Mouse (Mus musculus): ENCODE results near the gene Rufy2. TPM values are rescaled to one million over a fixed set of nuclear protein-coding genes. Genes with fewer than 3 reads are reported as not detected.

Rufy2 gene
- total and polyA plus RNA-seq, 2 experiments: 0.78 to 3.8 TPM

GRCm38 (mm10) chr10:62963956-62964355, 16.1 kb upstream of the Rufy2 start:
- no peaks in the 10 kb centered on the region for H3K79me2 ChIP-seq (ENCODE audit: control insufficient read depth, insufficient read depth, low read length)
- no peaks in the 10 kb centered on the region for H3K27me3 ChIP-seq (ENCODE audit: control insufficient read depth, insufficient read depth, low read length)
- WGBS: 55% methylated on average over 7 of the region's 7 CpGs
- no peak overlapping the region for H3K4me3 ChIP-seq (ENCODE audit: insufficient read depth, low read depth, low read length)
- no peak overlapping the region for H3K27ac ChIP-seq (replicated peaks; ENCODE audit: insufficient read depth, low read depth, low read length)
- DNase-seq (ENCODE audit: extremely low read depth, low read depth, low spot score): peak; percentile 61
- H3K36me3 ChIP-seq (ENCODE audit: control insufficient read depth, insufficient read depth, low read length): peaks cover 23% of the 10 kb centered on the region; the same call in 1 of the 2 replicates
- no peak overlapping the region for H3K9ac ChIP-seq (ENCODE audit: low read depth, low read length)
- peaks cover 10% of the 10 kb centered on the region for H3K4me1 ChIP-seq (ENCODE audit: control insufficient read depth, insufficient read depth, low read length)
- TF ChIP-seq CTCF (IDR thresholded peaks at IDR 0.05; ENCODE audit: low read depth, low read length): no peak
- no peak for TF ChIP-seq POLR2A (IDR thresholded peaks at IDR 0.05; ENCODE audit: extremely low read depth, insufficient read depth, low read length)

DNA sequence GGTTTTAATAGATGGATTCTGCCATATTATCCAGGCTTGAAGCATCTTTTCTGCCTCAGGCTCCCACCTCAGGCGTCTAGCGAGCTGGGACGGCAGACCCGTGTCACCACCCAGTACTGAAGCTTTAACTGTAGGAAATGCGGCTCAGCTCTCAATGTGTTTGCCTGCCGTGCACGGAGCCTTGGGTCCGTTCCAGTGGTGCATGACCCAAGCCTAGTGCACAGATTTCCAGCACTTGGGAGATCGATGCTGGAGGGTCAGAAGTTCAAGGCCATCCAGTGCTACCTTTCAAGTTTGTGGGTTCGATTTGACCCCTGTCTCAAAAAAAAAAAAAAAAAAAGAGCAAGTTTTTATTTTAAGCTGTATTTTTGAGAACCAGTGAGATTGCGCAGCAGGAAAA, 14.2 kb upstream of the Rufy2 start:
- 30% methylated on average over 11 of the region's 11 CpGs for WGBS
- Histone ChIP-seq H3K9ac (ENCODE audit: low read depth, low read length) (no peak overlapping the region), H3K27ac (replicated peaks; ENCODE audit: insufficient read depth, low read depth, low read length) (peak overlapping the region; percentile 74), H3K27me3 (ENCODE audit: control insufficient read depth, insufficient read depth, low read length) (no peaks in the 10 kb centered on the region), H3K36me3 (ENCODE audit: control insufficient read depth, insufficient read depth, low read length) (peaks cover 11% of the 10 kb centered on the region; the same call in 1 of the 2 replicates), H3K79me2 (ENCODE audit: control insufficient read depth, insufficient read depth, low read length) (peaks cover 7% of the 10 kb centered on the region; the same call in 1 of the 2 replicates), H3K4me3 (ENCODE audit: insufficient read depth, low read depth, low read length) (no peak overlapping the region), H3K4me1 (ENCODE audit: control insufficient read depth, insufficient read depth, low read length) (peaks cover 13% of the 10 kb centered on the region)
- DNase-seq (ENCODE audit: extremely low read depth, low read depth, low spot score): peak; percentile 96
- TF ChIP-seq POLR2A (IDR thresholded peaks at IDR 0.05; ENCODE audit: extremely low read depth, insufficient read depth, low read length) (no peak), CTCF (IDR thresholded peaks at IDR 0.05; ENCODE audit: low read depth, low read length) (no peak)

GRCm38 (mm10) chr10:62966291-62966690, 13.7 kb upstream of the Rufy2 start:
- Histone ChIP-seq H3K4me1 (ENCODE audit: control insufficient read depth, insufficient read depth, low read length) (peaks cover 15% of the 10 kb centered on the region), H3K27ac (replicated peaks; ENCODE audit: insufficient read depth, low read depth, low read length) (peak overlapping the region; percentile 74), H3K9ac (ENCODE audit: low read depth, low read length) (peak overlapping the region; percentile 2; the same call in 1 of the 2 replicates), H3K36me3 (ENCODE audit: control insufficient read depth, insufficient read depth, low read length) (peaks cover 9% of the 10 kb centered on the region; the same call in 1 of the 2 replicates), H3K79me2 (ENCODE audit: control insufficient read depth, insufficient read depth, low read length) (peaks cover 7% of the 10 kb centered on the region; the same call in 1 of the 2 replicates), H3K4me3 (ENCODE audit: insufficient read depth, low read depth, low read length) (no peak overlapping the region), H3K27me3 (ENCODE audit: control insufficient read depth, insufficient read depth, low read length) (no peaks in the 10 kb centered on the region)
- no peak for TF ChIP-seq CTCF (IDR thresholded peaks at IDR 0.05; ENCODE audit: low read depth, low read length)
- no peak for TF ChIP-seq POLR2A (IDR thresholded peaks at IDR 0.05; ENCODE audit: extremely low read depth, insufficient read depth, low read length)
- DNase-seq (ENCODE audit: extremely low read depth, low read depth, low spot score): peak; percentile 66
- 31% methylated on average over 15 of the region's 15 CpGs for WGBS

DNA sequence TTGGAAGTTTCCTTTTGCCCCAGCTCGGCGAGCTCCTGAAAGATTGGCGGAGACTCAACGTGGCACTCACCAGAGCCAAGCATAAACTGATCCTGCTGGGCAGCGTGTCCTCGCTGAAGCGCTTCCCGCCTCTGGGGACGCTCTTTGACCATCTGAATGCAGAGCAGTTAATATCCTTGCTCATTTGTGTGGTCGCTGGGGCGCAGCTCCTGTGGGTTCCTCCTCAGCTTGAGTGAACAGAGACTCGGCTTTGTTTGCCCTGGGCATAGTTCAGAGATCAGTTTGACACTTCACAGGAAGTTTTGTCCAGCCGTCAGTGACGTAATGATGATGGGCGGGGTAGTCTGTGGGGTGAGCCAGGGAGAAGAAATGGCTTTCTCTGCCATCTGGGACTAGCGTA, 8.2 kb upstream of the Rufy2 start:
- peaks cover 2% of the 10 kb centered on the region; the same call in 1 of the 2 replicates for H3K36me3 ChIP-seq (ENCODE audit: control insufficient read depth, insufficient read depth, low read length)
- peak overlapping the region; percentile 84 for H3K27ac ChIP-seq (replicated peaks; ENCODE audit: insufficient read depth, low read depth, low read length)
- peak overlapping the region; percentile 27 for H3K9ac ChIP-seq (ENCODE audit: low read depth, low read length)
- H3K27me3 ChIP-seq (ENCODE audit: control insufficient read depth, insufficient read depth, low read length): no peaks in the 10 kb centered on the region
- WGBS: 20% methylated on average over 16 of the region's 16 CpGs
- H3K79me2 ChIP-seq (ENCODE audit: control insufficient read depth, insufficient read depth, low read length): peaks cover 7% of the 10 kb centered on the region; the same call in 1 of the 2 replicates
- peak; percentile 93 for DNase-seq (ENCODE audit: extremely low read depth, low read depth, low spot score)
- H3K4me3 ChIP-seq (ENCODE audit: insufficient read depth, low read depth, low read length): peak overlapping the region; percentile 54
- TF ChIP-seq CTCF (IDR thresholded peaks at IDR 0.05; ENCODE audit: low read depth, low read length): peak; percentile 63
- peak; percentile 25; the same call in 1 of the 2 replicates for TF ChIP-seq POLR2A (IDR thresholded peaks at IDR 0.05; ENCODE audit: extremely low read depth, insufficient read depth, low read length)
- H3K4me1 ChIP-seq (ENCODE audit: control insufficient read depth, insufficient read depth, low read length): peaks cover 6% of the 10 kb centered on the region

DNA sequence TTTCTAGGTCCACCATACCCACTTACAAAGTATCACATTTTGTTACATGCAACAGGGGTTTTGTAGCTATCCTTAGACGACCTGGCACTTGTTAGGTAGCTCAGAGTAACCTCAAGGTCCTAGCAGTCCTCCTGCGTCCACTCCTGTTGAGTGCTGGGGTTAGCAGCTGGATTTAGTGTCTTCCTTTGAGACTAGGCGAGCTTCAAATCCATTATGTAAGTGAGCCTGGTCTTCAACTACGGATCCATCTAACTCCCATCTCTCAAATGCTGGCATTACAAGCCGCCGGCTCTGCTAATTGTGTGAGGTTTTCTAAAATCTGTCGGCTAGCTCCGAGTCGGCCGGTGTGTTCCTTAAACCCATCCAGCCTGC, 370 bp upstream of the Rufy2 start:
- TF ChIP-seq CTCF (IDR thresholded peaks at IDR 0.05; ENCODE audit: low read depth, low read length): no peak
- TF ChIP-seq POLR2A (IDR thresholded peaks at IDR 0.05; ENCODE audit: extremely low read depth, insufficient read depth, low read length): no peak
- H3K27me3 ChIP-seq (ENCODE audit: control insufficient read depth, insufficient read depth, low read length): no peaks in the 10 kb centered on the region
- no peak for DNase-seq (ENCODE audit: extremely low read depth, low read depth, low spot score)
- no peaks in the 10 kb centered on the region for H3K36me3 ChIP-seq (ENCODE audit: control insufficient read depth, insufficient read depth, low read length)
- WGBS: 23% methylated on average over 10 of the region's 10 CpGs
- no peak overlapping the region for H3K9ac ChIP-seq (ENCODE audit: low read depth, low read length)
- H3K4me3 ChIP-seq (ENCODE audit: insufficient read depth, low read depth, low read length): peak overlapping the region; percentile 92
- 0 out of 2 replicates have a peak, but pooled peaks cover 3% of the 10 kb centered on the region for H3K79me2 ChIP-seq (ENCODE audit: control insufficient read depth, insufficient read depth, low read length)
- H3K27ac ChIP-seq (replicated peaks; ENCODE audit: insufficient read depth, low read depth, low read length): no peak overlapping the region
- peaks cover 4% of the 10 kb centered on the region for H3K4me1 ChIP-seq (ENCODE audit: control insufficient read depth, insufficient read depth, low read length)

GRCm38 (mm10) chr10:62984072-62984471, 4.0 kb downstream of the Rufy2 start:
- no peak for TF ChIP-seq CTCF (IDR thresholded peaks at IDR 0.05; ENCODE audit: low read depth, low read length)
- TF ChIP-seq POLR2A (IDR thresholded peaks at IDR 0.05; ENCODE audit: extremely low read depth, insufficient read depth, low read length): no peak
- Histone ChIP-seq H3K36me3 (ENCODE audit: control insufficient read depth, insufficient read depth, low read length) (peaks cover under 1% of the 10 kb centered on the region; the same call in 1 of the 2 replicates), H3K79me2 (ENCODE audit: control insufficient read depth, insufficient read depth, low read length) (0 out of 2 replicates have a peak, but pooled peaks cover 3% of the 10 kb centered on the region), H3K9ac (ENCODE audit: low read depth, low read length) (no peak overlapping the region), H3K4me3 (ENCODE audit: insufficient read depth, low read depth, low read length) (no peak overlapping the region), H3K4me1 (ENCODE audit: control insufficient read depth, insufficient read depth, low read length) (peaks cover 4% of the 10 kb centered on the region), H3K27ac (replicated peaks; ENCODE audit: insufficient read depth, low read depth, low read length) (no peak overlapping the region), H3K27me3 (ENCODE audit: control insufficient read depth, insufficient read depth, low read length) (no peaks in the 10 kb centered on the region)
- WGBS: 89% methylated on average over 11 of the region's 11 CpGs
- no peak for DNase-seq (ENCODE audit: extremely low read depth, low read depth, low spot score)
